Mouse (Mus musculus): ENCODE data around the gene Cntnap2.
"Not testable (repeated sequence)": the region's sequence is repeated elsewhere in the genome, so short reads cannot be mapped to it uniquely, and the experiment has no call there.

Gene Cntnap2

DNA sequence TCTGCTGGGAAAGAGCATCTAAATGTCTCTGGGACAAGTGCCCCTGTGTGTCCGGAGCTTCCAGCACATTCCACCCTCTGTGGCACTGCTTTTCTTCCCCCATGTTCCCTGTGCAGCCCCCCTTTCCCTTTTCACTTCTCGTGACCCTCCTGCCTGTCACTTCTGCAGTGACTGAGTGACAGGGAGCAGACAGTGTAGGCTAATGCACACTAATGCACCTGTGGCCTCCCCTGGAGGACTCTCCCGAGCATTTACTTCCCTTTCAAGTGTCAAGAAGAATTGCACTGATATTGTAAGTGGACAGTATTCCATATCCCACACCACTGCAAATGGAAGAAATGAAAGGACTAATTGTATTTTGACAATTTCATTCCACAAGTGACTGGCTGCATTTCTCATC is 2208.1 kb downstream of the Cntnap2 start:
- DNase-seq: no peak

DNA sequence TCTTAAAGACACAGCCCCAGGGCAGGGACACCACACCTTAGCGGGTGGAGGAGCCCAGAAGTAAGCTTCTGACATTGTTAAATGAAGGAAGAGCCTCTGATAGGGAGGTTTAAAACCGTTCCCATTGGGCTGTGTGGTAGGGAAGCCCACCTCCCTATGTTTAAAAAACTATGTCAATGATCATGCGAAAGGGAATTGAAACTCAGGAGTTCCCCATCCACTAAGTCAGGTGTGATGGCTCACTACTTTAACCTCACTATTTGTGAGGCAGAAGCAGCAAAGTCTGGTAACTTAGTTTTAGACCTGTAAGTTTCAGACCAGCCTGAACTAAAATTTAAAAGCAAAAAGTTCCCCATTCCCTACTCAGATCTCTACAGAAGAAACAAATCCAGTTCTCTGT is 2210.3 kb downstream of the Cntnap2 start:
- no peak for DNase-seq

DNA sequence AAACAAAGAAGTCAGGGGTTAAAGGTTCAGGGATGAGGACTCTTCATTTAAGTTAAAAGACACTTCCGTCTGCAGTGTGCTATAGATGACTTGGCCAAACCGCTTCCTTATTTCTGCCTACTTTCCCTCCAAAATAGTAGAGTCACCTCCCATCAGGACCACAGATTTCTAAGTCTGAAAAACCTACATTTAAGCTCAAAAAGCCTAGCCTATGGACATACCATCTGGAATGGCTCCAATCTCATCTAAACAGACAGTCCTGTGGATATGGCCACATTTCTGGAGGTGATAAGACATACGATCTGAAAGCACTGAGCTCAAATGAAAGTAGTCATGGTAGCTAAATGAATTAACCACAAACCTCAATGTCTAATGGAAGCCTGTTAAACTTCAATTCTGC is 2212.4 kb downstream of the Cntnap2 start:
- no peak for DNase-seq

DNA sequence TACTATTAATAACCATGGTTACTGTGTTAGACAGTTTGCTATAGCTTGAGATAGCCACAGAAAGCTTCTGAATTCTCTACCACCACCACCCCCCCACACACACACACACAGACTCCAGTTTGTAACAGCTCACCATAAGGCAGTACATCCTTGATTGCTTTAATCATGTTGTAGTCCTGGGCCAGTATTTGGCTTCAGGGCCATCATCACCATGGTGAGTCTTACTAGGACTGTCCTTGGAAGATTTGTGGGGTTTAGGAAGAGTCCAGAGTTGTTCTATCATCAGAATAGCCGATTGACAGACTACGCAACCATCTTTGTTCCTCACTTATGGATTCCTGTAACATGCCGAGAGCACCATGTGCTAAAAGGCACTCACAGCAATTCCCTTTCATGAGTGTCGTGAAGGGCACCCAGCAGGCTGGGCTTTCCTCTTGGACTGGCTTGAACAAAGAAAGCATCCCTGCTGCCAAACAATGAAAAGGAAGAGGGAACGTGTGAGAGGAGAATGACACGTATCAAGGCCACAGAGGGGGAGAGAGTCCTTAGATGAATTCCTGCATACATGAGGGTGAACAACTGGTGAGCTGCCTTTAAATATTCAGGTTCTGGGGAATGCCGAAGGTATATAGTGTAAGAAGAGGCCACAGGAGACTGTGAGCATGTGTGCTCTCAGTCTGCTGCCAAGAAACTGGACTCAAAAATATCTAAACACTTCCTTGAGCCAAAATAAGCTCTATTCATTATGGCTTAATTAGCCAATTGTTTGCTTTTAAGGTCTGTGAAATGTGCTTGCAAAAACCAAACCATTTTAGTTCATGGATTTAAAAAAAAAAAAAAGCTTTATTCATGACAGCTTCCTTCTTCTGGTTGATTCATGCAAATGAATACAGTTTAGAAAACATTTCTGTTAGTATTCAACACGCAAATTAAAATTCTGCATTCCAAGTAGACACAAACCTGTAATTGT is 2213.7 kb downstream of the Cntnap2 start:
- DNase-seq: no peak

DNA sequence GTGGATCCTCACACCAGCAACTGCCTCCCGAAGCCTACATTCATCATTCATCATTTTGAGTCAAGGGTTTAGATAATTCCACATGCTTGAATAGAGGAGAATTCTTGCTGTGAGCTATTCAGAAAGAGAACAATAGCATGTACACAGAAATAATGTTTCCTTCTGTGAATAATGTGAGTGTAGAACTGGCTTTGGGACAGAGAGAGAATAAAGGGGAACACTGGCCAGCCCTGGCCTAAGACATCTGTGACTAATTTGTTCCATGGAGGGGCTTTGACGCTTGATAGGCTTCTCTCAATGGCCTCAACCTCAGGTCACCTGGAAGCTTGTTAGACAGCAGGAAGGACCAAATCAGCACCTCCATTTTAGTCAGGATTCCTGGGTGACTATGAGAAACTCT is 2215.9 kb downstream of the Cntnap2 start:
- DNase-seq: no peak

DNA sequence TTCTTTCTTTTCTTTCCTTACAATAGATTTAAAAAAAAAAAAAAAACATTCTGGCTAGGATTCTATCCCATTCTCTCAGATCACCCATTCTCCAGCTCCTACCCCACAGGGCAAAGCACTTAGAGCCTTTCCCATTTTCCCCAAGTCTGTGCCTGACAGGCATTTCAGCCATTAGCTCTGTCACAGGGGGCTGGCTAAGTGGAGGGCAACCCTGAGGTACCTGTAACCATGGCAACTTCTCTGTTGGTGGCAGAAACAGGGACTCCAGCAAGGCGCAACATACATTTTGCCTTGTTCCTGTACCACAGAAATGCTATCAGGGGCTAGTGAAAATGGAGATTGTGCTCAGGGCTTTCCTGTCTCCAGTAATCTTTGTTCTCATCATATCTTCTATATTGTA is 2220.0 kb downstream of the Cntnap2 start:
- DNase-seq: no peak

DNA sequence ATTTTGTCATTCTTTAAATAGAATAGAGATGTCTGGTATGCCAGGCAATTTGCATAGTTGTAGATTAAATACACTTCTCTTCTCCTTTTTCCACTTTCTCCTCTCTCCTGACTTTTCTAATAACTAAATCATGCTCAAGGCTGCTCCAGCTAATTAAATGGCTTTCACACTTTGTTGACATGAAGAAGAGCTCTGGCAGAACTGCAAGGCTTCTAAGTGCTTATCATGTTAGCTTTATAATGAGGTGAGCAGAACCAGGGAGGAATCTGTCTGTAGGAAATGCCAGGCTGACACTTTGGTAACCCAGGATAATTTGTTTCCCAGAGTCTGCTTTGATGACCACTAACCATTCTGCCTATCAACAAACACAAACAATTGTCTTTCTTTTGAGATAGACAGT is 2222.4 kb downstream of the Cntnap2 start:
- no peak for DNase-seq

DNA sequence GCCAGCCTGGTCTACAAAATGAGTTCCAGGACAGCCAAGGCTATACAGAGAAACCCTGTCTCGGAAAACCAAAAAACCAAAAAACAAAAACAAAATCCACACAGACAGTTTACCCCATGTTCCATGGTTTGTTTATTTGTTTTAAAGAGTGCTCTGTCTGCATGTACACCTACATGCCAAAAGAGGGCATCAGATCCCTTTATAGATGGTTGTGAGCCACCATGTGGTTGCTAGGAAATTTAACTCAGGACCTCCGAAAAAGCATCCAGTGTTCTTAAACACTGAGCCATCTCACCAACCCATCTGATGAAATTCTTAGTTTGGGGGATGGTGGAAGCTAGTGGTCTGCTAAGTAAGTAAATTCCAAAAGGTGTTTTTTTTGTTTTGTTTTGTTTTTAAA is 2225.6 kb downstream of the Cntnap2 start:
- no peak for DNase-seq

DNA sequence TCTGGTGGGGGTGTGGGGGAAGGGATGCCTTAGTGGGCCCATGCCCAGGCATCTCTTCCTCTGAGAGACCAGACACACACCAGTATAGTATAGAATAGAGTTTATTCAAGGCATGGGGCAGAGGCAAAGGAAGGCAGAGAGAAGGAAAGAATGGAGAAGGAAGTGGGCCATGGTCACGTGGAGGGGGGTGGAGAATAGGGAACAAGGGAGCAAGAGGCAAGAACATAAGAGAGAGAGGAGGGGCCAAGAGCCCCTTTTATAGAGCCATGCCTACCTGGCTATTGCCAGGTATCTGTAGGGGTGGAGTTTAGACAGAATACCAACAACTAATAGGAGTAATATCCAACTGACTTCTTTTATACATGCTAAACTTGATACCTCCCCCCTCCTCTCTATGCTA is 2226.6 kb downstream of the Cntnap2 start:
- no peak for DNase-seq

DNA sequence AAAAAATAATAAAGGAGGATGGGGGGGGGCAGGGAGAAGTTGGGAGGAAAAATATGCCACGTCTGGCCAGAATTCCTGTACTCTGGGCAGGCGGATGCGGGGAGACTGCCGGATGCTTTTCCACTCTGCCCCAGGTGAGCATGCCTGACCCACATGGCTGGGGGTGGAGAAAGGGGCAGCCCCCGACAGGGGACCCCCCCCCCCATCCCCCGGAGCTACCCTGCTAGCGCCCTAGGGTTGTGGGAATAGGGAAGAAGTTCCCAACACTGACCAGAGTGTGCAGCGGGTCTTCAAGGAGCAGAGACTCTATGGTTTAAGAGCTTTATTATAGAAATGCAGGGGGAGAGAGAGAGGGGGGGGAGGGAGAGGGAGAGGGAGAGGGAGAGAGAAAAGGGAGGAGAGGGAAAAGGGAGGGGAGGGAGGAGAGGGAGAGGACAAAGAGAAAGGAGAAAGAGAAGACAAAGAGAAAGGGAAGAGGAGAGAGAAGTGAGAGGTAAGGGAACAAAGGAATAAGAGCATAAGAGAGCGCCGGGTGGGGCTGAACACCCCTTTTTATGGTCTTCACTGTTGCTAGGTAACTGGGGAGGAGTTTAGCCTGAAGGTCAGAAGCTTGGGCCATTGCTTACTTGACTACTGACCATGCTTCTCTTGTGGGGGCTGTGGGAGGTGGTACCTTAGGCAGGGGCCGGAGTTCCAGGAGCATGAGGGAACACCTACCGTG is 2227.2 kb downstream of the Cntnap2 start:
- DNase-seq: not testable (repeated sequence)

DNA sequence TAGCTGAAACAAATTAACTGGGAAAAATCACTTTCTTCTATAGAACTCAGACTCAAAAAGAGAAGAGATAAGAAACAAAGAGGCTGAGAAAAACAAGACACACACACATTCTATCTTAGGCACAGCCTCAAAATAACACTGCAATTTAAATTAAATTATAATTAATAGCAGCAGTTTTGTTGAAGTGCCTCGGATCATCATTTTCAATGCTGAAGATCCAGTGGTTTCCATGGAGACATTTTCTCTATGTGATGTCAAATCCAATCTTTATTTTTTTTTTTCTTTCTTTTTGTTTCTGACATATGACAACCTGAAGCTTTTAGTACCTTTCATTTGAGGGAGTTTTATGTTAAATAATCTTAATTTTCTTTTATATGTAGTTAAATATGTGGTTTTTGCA is 2228.6 kb downstream of the Cntnap2 start:
- DNase-seq: no peak

DNA sequence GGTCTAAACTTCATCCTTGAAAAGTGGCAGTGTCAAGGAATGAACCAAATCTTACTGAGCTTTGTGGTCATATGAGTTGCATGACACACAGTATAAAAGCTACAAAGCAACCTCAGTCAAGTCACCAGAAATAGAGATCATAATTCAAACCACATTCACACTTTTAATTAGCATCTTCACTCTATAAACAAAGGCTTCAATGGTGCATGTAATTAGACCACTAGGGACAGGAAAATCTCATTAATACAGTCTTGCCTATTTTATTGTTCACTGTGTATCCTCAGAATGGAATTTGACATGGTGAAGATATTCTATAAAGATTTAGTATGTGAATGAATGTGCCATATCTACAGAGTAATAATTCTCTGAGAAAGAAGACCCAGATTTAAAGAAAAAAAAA is 2232.8 kb downstream of the Cntnap2 start:
- DNase-seq: no peak

DNA sequence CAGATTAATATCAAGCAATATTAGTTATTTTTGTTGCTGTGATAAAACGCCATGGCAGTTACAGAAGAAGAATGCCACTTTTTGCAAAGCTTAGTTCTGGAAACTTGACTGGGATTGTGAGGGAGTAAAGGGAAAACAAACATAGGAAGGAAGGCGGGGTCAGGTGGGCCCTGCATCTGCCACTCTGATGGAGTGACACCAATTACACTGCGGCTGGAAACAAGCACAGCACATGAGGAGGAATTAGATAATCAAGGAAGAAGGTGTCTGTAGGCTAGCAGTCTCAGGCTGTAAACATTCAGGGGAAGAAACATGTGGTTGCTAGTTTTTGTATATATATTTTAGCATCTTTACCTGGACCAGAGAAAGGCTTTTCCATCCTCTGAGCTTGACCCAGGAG is 2233.3 kb downstream of the Cntnap2 start:
- DNase-seq: no peak

DNA sequence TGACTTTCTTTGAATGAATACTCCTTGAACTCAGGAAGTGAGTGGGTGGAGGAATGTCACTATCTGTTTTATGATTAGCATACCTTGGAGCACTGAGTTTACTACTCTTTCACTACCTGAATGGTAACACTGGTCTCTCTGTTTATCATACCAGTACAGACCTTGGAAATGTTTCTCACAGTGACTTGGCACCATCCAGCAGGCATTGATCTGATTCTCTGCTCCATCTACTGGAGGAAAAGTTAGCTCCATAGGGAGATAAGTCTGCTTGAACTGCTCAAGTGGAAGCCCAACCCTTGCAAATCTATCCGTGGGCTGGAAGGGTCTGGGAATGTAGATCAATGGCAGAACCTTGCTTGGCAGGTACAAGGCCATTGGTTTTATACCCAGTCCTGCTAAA is 2235.3 kb downstream of the Cntnap2 start:
- DNase-seq: no peak

DNA sequence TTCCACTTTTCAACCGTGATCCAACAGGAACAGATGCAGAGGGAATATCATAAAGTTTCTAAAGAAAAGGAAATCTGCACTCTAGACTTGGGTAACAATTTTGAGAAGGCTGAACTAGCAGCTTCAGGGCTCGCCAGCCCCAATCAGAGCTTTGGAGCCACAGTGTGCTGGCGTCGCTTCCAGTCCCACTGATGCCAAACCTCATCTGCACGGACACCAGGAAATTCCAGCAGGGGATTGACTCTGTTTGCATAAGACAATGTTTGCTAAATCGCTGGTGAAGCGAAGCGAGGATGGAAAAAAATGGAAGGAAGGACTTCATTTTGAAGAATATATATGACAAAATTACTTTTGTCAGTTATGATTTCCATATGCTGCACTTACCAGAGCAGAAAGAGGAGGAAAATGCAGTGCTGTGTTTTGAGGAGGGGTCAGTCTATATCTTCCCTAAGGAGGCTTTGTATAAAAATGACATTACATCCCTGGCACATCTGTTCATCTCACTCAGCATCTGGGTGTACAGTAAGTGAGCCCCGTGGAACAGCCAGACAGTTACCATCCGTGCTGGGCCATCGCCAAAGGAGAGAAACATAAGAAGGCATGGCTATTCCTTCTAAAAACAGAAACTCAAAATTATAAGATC is 2245.8 kb downstream of the Cntnap2 start:
- DNase-seq: no peak

DNA sequence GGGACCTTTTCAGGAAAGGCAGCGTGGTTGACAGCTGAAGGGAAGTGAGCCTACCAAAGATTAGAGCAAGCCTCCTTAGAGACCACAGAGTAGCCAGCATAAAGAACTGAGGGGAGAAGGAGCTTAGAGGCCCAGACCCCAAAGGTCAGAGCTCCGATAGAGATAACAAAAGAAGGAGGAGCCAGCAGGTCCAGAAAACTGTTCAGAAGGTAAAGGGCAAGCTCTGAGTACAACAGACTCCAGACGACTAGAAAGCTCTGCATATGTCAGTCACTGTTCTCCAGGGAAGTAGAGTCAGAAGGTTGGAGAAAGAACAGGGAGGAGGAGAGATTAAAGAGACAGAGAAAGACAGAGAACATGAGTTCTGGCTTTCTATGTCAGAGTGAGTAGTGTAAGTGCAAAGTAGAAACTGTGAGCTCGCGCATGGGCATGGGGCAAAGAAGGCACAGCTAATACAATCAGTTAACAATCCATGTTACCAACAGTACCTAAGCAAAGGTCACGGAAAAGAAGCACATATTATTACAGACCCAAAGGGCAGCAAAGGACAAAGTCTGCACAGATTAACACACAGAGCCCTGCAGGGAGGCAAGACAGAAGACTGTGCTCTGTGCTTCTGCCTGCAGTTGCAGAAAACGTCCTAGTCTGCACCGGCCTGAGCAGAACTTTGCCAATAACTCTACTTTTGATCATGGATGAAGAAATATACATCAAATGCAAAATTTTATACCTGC is 2247.1 kb downstream of the Cntnap2 start:
- DNase-seq: no peak

DNA sequence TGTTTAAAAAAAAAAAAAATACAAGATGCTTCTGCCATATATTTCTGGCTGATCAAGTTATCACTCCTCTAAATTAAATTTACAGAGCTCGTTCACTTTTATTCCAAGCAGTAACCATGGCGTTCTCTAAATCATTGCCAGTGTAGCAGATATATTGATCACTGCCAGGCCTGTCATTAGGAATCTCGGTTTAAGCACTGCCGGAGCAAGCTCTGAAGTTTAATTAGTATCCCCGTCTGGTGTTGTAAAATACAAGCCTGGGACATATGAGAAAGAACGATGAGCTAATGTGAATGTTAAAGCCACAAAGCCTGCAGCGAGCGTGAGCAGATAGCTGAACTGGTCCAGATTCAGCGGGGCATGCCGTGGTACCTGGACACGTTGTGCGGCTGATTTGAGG is 2247.8 kb downstream of the Cntnap2 start:
- DNase-seq: no peak

DNA sequence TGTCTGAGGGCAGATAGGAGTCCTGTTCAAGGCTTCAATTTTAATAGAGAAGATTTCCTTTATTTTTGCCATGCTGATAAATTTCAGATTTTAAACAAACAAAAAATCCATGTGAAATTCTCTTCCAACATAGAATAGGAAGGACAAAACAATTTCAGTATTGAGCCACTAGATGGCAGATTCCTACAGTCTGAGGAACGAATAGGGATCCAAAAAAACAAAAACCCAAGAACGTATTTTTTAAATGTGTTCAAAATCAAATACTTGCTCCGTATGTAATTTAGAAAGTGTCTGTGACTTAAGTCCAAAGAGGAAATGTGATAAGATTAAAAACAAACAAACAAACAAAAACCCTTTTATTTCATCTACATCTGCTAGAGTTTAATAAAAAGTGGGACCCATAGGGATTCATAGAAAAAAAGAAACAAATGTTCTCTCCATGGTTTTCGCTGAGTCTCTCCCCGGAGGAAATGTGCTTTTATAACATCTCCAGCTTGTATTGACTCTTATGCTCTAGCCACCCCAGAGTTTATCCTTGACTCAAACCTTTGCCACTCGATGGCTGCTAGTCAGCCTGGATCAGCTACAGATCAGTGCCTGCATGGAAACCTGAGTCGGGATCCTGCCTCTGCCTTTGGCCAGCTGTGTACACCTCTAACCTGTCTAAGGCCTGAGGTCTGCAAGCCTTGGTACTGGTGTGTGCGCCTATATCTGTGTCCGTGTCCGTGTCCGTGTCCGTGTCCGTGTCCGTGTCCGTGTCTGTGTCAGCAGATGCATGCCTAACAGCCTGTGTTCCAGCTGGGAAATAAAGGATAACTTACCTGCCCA is 2255.6 kb downstream of the Cntnap2 start:
- DNase-seq: no peak

DNA sequence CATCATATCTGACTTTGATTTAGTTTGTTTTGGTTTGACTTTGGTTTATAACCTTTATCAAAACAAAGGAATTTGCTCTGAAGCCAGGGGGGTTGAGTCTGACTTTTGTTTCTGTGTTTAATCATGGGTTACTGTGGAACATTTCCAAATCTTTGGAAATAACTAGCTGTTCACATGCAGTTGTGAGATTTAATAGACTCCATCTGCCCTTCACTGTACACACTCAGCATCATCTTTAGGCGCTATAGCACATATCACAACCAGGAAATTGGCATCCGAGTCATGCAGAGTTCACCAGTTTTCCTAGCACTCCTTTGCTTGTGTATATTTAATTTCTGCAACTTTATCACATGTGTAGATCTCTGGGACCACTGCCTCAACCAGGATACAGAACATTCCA is 2256.3 kb downstream of the Cntnap2 start:
- no peak for DNase-seq

DNA sequence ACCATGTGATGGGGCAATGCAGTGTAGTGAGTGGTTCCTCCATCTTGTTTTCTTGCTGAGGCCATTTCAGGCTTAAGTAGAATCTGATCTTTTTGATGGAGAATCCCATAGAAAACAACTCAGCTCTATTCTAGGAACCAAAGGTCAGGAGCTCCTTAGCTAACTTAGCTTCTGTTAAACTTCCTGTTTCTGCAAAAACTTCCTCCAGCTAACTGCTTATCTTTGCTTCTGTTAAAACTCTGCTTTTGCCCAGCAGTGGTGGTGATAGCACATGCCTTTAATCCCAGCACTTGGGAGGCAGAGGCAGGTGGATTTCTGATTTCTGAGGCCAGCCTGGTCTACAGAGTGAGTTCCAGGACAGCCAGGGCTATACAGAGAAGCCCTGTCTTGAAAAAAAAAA is 2258.1 kb downstream of the Cntnap2 start:
- no peak for DNase-seq

DNA sequence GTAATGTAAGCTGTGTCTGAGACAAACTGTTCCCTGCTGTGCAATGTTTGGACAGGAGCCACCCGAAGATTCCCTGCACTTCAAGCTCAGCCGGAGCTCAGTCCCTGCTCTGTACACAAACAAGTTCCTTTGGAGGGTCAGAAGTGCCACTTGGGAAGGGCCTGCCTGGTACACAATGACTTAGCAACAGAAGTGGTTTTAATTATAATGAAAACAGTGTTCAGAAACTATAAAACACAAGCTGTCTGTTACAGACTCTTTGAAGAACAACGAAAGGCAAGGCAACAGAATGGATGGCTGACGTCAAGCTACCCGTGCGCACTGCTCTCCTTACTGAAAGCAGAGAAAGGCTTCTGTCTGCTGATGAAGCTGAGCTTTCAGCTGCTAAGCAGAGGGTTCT is 2259.5 kb downstream of the Cntnap2 start:
- no peak for DNase-seq

DNA sequence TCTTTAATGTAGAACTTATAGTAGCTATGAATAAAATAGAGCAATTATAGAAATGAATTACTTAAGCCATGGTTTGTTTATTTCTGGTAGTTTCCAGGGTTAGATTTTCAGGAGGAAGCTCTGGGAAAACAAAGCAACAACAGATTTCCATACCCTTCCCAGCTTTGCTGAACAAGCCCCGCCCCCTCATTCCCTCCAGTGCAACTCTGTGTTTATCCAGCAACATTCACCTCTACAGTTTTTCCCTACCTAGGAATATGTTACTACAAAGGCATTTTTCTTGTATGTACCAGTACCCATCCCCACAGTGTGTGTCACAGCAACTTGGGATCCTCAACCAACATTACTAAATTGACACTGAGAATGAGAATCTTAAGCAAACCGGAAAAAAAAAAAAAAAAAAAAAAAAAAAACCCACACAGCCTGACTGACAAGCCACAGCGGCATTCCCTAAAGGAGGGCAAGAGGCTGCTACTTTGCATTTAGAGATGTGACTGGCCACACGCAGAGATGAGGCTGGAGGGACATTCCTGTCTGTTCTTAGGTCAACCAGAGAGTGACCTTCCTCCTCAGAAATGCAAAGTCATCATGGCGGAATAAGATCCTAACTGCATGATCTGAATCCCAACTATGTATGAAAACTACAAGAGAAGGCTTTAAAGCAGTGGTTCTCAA is 2260.3 kb downstream of the Cntnap2 start:
- no peak for DNase-seq

All from thymus, postnatal 4 days (tissue).